Mouse (Mus musculus): ENCODE measurements around the gene Plagl2.

- no peak for TF ChIP-seq CTCF (IDR thresholded peaks at IDR 0.05; ENCODE audit: borderline replicate concordance, control insufficient read depth, extremely low read depth, insufficient read depth, low read length, poor library complexity)
- TF ChIP-seq POLR2A (IDR thresholded peaks at IDR 0.05; ENCODE audit: control insufficient read depth, extremely low read depth, insufficient read depth, low read length, poor library complexity), result no peak
These were observed 35.2 kb upstream of the Plagl2 start for GRCm38 (mm10) chr2:153276440-153276839.

All from thymus, adult 2 months (tissue).